Mouse (Mus musculus) layer of hippocampus, postnatal 10 days (tissue): ENCODE results near the gene Zfp865. TPM values are rescaled to one million over a fixed set of nuclear protein-coding genes. Genes with fewer than 3 reads are reported as not detected.
"Not testable (repeated sequence)": the region's sequence is repeated elsewhere in the genome, so short reads cannot be mapped to it uniquely, and the experiment has no call there.

Source experiments
- DNase-seq, 2 experiments: peaks; one replicate each; pipeline ENCODE4 v3.0.0; 2021; ENCODE audit warnings: low spot score in 2 of 2
- long read RNA-seq: library from polyadenylated mRNA; stranded (forward); transcript quantifications from one replicate; pipeline ENCODE4 v2.0.0, GENCODE M21; 2023
- total RNA-seq, 2 experiments: library from RNA; stranded (reverse); gene quantifications; 2 replicates each; pipeline ENCODE4 v1.2.3; 2021

Zfp865 gene
- 10 to 100 TPM; 36.4 TPM for total RNA-seq
- long read RNA-seq, partial matches to known transcripts, result 0 of 4 reads
- long read RNA-seq, other reads (novel, unspliced or antisense), result 1 of 4 reads

DNA sequence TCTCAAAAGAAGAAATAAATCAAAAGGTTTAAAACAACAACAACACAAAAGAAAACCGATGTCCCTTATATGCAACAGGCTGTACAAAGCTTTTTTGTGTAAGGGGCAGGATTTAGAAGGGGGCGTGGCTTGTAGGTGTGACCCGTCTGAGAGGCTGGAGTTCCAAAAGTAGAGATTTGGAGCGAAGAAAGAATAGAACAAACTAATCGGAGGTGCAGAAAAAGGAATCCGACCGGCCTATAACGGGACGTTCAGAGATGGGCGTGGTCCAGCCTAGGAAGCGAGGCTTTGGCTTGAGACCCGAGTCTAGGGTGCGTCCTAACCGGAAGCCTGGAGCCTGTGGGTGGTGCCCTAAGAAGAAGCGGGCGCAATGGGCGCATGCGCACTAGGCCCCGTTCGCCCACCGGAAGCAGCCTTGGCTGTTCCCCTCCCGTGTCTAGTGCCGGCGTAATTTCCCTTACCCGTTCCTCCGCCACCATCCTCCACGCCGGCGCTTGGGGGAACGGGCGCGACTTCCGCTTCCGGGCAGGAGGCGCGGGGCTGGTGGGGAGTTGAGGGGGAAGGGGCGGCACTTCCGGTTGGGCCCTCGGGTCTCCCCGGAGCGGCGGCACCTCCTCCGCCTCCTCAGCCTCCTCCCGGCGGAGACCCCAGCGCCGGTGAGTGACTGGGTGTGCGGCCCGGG, at the start of gene Zfp865, which contains the start of gene Ccdc106:
Zfp865 (plus strand) TSS at position 377 of the 682 bp plus-strand sequence.
Ccdc106 (plus strand) TSS at position 554 of the 682 bp plus-strand sequence.
- DNase-seq, result peak; percentile 98 to 99

DNA sequence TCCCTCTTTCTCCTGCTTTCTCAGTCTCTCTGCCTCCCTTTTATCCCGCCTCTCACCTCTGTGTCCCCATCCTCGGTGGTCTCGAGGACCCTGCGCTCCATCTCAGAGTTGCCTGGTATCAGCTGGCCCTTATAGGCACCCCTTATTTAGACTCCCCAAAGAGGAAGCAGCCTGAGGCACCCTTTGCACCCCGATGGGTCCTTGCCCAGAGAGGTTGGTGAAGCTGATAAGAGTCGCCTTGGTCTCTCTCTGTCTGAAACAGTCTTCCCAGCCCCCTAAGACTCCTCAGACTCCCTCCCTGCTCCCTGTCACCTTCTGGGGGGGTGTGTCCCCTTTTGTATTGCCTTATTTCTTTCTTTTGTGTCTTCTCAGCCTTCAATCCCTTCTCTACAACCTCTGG, 49.1 kb upstream of the Zfp865 start, which contains the start of gene Sbk3:
Sbk3 (minus strand) TSS at position 101 of the 400 bp plus-strand sequence.
- no peak for DNase-seq

DNA sequence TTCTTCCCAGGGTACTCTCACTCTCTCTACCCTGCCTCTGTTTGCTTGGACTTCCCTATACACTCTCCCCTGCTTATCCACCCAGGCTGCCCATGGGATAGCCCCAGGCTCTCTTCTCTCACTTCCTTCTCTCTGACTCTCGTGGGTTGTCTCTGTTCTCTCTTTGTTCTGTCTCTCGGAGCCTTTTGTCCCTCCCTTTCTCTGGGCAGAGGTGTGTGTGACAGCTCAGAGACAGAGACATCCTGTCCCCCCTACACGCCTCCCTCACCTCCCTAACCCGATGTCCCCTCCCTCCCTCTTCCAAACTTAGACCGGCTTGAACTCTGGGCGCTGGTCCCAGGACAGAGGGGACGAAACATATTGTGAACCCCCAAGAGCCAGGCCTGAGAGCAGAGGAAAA, 48.5 kb upstream of the Zfp865 start:
- no peak for DNase-seq

DNA sequence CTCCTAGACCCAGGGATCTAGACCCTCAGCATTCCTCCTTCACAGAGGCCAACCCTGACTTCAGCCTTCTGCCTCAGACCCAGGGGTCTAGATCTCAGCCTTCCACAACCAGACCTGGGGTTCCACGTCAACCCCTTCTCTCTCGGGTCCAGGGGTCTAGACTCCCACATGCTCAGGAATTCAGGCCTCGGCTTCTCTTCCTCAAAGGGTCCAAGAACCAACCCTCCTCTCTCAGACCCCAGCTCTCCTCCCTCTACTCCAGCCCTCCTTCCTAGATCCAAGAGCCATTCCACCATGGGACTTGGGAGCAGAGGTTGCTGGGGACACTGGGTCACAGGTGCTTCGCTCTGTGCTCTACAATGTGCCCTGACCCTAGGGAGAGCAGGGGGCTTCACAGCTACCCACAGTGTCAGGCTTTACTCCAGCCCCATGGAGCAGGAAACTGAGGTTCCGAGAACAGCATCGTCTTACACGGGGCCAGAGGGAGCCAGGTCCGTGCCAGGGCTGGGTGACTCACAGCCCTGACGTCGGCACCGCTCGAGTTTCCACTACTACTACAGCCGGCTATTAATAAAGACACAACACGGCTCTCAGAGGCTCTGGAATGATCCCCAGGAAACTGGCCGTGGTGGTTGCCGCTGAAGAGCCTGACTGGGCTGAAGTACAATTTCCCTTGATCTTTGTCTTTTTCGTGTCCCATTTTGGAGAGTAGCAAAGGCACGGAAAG, 47.7 kb upstream of the Zfp865 start:
- DNase-seq, result no peak

DNA sequence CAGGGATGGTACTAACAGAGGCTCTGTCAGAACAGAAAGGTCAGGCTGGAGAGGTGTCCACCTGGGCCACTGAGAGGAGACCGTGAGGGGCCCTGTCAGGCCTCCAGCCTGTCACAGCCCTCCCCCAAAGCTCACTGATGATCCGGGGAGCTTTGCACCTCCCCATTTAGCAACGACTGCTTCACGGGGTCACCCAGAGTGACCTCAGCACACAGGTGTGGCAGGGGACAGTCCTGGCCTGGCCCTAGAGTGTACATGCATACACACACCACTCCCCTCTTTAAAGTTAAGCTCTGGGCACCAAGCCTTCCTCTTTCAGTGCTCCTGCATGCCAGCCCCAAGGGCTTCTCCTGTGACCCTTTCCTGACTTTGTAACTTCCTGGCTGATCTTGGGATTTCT, 44.7 kb upstream of the Zfp865 start:
- DNase-seq, result no peak

DNA sequence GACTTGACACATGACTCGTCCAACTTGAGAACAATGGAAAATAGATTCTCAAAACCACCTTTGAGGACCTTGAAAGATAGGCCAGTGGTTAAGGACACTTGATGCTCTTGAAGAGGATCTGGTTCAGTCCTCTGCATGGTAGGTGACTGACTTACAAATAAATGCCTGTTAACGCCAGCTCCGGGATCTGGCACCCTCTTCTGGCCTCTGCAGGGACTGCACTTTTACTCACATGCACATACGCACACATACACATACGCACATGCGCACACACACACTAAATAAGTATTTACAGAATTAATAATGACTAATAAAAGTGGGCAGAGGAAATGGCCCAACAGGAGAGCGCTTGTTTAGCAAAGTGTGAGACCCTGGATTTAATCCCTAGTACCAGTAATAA, 43.3 kb upstream of the Zfp865 start:
- no peak for DNase-seq

DNA sequence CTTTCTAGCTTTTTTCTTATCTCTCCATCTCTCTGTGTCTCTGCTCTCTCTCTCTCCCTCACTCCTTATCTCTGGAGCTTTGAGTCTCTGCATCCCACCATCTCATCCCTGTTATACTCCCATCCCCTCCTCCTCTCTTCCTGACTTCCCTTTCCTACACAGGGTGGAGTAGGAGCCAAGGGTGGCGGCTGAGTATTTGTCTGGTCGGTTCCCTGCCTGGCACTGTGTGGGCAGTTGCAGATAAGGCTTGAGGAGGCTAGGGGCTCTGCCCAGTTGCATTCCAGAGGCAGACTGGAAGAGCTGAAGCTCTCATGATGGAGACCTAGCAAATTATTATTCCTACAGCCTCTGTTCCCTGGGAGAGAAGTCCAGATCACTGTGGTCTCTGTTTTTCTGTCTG, 31.9 kb upstream of the Zfp865 start:
- no peak for DNase-seq

DNA sequence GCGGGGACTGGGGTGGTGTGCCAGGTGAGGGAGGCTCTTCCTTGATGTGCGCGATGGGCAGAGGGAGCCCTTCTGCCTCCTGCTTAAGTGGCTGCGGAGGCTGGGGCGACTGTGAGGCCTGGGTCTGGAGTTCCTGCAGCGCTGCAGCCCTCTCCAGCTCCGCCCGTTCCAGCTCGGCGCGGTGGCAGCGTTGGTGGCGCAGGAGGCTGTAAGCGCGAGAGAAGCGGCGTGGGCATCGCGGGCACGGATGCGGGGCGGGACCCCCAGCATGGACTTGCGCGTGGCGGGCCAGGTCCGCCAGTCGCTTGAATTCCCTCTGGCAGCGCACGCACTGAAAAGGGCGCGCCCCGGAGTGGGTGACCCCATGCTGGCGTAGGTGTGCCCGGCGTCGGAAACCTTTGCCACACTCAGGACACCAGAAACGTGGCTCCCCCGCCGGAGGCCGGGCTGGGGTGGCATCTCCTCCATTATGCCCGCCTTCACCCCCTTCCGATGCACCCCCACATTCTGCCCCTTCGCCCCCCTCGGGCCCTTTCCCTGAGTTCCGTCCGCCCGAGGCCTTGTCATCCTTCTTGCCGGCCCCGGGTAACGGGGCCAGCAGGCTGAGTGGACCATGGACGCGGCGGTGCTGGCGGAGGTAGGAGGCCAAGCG, 26.7 kb upstream of the Zfp865 start:
- DNase-seq, result no peak

DNA sequence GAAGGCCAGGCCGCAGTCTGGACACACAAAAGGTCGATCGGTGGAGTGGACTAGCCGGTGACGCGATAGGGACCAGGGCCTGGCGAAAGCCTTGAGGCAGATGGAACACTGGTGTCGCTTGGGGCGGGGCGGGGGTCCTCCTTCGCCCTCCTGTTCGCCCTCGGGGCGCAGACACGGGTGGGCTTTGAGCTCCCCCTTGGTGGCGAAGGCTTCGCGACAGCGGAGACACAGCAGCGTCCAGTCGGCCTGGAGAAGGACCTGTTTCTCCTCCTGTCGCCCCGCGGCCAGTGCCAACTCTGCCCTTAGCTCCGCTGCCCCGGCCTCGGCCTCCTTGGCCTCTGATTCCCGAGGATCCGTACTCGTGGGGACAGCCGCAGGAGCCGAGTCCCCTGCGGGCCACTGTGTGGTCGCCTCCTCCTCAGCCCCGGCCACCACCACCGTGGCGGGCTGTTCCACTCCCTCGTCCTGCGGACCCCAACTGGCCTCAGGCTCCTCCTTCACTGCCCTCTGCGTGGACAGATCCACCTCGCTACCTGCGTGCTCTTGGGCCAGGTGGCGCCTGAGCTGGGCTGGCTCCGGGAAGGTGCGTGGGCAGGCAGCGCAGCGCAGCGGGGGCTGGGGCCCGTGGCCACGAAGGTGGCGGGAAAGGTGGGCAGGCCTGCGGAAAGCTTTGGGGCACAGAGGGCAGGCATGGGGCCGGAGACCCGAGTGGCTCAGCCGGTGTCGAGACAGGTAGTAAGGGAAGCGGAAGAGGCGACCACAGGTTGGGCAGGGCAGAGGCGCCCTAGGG, 26.0 kb upstream of the Zfp865 start:
- DNase-seq, result no peak

DNA sequence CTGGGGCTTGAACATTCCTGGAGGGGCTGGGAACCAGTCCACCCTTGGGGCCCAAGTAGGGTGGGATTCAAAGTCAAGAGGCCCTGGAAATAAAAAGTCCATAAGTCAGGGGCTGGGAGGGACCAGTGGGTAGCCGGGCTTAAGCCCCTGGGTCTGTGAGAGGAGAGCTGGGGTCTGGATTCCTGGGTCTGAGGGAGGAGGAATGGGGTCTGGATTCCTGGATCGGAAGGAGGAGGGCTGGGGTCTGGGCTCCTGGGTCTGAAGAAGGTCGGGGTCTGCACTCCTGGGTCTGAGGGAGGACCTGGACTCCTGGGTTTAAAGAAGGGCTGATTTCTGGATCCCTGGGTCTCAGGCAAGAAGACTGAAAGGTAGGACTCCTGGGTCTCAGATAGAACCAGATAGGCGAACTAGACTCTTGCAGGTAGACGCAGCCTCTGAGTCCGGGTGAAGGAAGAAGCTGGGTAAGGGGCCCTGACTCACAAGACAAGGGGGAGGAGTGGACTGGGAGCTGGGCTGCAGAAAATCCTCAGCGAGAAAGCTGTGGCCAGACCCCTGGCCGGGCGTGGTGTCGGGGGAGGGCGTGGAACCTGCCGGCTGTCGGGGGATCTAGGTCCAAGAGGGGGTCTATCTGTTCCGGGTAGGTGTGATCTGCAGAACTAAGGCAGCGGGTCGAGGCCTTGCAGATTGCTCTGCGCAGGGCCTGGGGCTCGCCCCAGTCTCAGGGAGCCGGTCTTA, 24.7 kb upstream of the Zfp865 start:
- no peak for DNase-seq

DNA sequence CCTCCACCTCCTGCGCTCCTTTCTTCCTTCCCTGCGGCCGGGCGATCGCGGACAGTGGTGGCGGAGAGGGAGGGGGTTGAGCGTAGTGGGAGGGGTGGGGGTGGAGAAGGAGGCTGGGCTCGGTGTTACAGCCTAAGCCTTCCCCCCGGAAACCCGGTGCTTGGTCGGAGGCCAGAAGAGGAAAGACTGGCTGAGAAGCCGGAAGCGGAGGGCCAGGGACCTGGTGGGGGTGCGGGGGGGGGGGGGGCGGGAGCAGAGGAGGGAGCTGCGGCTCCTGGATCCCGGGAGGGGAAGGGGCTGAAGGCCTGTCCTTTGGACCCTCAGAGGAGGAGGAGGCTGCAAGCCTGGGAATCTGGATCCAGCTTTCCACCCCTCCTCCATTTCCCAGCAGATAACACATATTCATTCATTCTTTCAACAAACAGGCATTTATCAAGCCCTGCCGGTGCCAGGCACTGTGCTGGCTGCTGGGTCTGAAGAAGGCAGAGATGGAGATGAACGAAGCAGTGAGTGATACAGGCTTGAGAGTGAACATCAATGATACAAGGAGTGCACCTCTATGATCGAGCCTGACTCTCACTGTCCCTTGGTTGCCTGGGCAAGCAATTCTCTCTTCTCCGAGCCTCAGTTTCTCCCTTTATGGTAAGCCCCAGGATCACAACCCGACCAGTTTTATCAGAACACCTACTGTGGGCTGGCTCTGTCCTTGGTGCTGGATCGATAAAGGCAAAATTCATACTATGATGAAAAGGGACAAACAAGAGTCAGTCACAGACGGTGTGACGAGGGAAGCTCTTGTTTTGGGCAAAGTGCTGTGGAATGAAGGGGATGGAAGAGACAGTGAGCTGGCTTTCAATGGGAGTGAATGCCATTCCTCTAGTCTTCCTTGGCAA, 23.9 kb upstream of the Zfp865 start, which contains the start of gene Zfp579:
Zfp579 (minus strand) TSS at position 156 of the 893 bp plus-strand sequence.
- DNase-seq, result peak; percentile 99

DNA sequence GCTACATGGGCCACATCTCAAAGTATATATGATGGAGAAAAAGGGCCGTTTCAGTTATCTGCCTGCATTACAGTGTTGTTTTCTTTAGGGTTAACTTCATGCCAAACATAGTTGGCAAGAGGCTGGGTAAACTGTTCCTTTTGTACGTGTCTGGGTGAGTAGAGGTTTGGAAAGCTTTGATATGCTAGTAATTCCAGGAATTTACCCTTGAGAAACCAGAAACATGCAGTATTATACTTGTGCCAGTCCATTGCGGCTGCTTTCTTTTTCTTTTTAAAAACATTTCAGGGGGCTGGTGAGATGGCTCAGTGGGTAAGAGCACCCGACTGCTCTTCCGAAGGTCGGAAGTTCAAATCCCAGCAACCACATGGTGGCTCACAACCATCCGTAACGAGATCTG, 23.2 kb upstream of the Zfp865 start:
- no peak for DNase-seq

DNA sequence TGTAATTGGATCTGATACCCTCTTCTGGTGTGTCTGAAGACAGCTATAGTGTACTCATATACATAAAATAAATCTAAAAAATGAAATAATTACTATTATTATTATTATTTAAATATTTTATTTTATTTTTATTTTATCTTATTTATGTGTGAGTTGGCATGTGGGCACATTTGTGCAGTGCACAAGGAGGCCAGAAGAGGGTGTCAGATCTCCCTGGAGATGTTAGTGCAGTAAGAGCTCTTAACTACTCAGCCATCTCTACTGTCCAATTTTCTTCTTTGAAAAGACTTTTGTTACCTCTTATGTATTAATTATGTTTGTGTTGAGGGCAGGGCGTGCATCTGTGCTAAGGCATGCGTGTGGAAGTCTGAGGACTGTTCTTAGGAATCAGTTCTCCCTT, 20.3 kb upstream of the Zfp865 start:
- no peak for DNase-seq

DNA sequence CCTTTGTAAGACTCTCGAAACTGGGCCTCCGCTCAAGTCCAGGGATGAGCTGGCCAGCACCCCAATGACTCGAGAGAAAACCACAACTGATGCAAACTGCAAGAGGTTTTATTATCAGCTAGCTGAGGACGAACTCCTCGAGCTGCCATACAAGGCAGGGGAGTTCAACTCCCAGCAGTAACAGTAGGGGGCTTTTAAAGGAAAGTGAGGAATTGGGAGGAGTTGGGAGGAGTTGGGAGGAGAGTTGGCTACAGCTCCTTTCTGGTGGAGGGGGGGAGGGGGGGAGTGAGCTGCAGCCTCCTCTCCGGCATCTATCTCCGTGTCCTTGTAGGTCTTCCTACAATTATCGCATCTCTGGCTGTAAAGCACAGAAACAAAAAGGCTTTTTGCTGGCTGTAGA, 17.3 kb upstream of the Zfp865 start:
- DNase-seq, result not testable (repeated sequence)

DNA sequence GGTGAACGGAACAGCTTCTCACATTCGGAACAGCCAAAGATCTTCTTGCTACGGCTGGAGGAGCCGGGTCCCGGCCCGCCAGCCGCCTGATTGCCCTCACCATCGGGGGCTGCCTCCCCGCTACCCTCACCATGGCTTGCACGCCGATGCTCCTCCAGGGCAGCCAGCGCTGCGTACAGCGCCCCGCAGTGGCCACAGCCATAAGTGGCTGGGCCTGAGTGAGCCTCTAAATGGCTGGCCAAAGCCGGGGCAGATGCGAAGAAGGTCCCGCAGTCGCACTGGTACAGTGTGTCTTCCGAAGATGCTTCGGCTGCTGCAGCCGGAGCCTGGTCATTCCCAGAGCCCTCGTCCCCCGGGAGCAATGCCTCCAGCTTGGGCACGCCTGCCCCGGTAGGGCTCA, 11.9 kb upstream of the Zfp865 start:
- DNase-seq, result no peak

DNA sequence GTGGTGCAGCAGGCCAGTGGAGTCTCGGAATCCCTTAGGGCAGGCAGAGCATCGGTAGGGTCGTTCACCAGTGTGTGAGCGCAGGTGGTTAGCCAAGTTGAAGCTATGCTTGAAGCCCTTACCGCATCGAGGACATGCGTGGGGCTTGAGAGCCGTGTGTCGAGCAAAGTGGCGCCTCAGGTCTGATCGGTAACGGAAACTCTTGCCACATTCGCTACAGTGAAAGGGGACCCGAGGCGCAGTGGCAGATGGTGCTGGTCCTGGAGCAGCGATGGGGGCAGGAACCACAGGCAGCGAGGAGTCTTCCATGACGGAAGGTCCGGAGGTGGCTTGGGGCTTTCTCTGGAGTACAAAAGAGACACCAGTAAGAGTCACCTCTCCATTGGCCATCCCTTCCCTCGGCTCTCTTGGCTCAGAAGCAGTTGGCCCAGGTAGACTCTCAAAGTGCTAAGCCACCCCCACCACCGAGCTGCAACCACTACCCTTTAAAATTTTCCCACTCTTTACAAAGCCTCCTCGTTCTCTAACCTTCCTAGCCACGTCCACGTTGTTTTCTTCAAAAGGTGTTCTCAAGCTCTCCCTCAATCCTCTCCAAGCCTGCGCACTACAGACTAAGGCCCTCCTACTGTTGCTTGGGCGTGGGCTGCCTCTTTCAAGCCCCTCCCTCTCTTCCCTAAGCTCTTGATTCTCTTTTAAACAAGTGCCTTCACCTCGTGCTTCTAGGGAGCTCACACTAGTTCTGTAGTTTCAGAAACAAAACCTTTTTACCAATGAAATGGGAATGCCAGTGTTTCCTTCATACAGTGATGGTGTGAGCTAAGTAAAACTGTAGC, 7.3 kb upstream of the Zfp865 start:
- DNase-seq, result no peak

DNA sequence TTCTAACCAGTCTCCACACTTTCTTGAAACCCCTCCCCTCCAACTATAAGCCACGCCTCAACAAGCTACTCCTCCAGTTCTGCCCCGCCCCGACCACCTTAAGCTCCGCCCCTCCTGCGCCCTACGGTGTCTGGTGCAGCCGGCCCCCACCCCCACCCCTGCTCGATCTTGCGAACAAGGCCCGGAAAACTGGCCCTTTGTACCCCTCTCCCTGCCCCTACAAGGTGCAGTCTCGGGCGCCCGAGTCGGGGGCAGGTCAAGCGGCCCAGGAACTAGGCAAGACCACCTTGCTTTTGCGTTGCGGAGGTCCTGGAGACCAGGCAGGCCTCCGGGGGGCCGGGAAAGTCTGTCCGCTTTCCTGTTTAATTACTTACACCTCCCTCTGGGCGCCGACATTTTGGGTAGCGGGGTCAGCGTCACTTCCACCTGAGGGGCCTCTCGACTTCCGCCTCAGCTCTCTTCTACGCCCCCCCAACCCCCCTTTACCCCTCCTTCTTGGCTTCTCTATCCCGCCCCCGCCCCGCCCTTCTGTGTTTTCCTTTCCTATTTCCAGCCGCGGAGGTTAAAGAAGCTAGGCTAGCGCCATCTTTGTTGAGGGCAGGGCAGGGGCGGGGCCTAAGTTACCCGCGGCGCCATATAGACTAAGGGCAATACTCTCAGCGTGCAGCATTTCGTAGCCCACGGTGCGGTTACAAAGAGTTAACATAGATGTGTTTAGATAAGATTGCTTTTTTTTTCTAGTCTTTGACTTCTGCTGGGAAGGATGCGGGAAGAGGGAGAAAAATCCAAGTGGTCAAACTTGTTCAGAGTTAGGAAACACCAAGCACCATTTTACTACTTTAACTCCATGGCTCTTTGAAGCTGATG, 5.7 kb upstream of the Zfp865 start, which contains the start of the genes Zfp524 and Fiz1:
Zfp524 (plus strand) TSS at position 165 of the 867 bp plus-strand sequence.
Fiz1 (minus strand) TSS at position 447 of the 867 bp plus-strand sequence.
- peak; percentile 96 to 98 for DNase-seq
